18 mouse cellular contexts compared by ENCODE assay signal in genomic region chr1:74809007-74809406, GRCm38 (mm10). TPM values are rescaled to one million over a fixed set of nuclear protein-coding genes. Genes with fewer than 3 reads are reported as not detected.
DNase-seq lines count a peak whose midpoint lies in the region; ATAC-seq and TF ChIP-seq lines count a peak whose summit lies in the region.
"Had no signal": no experiment of that assay in that cellular context is flagged by ENCODE, and none has a peak within 500 bp of the region (broad histone marks: within the 10 kb centered on the region; RNA-seq: fewer than 3 reads in every experiment).

No protein-coding gene starts in this region.

- H3K9ac ChIP-seq in forebrain, embryonic 12.5 days, result no peak overlapping the region
- H3K9ac ChIP-seq: heart, embryonic 12.5 days; kidney, embryonic 15.5 days had no signal

- H3K9me3 ChIP-seq in forebrain, embryonic 12.5 days, result no peaks in the 10 kb centered on the region
- H3K9me3 ChIP-seq: heart, embryonic 12.5 days; kidney, embryonic 15.5 days had no signal

- no peak overlapping the region for H3K27ac ChIP-seq in left cerebral cortex, adult 2 months
- no peak overlapping the region for H3K27ac ChIP-seq in forebrain, embryonic 12.5 days
- H3K27ac ChIP-seq: hindbrain, embryonic 14.5 days; kidney, embryonic 15.5 days had no signal

- H3K36me3 ChIP-seq in forebrain, embryonic 12.5 days (replicated peaks), result no peaks in the 10 kb centered on the region
- H3K36me3 ChIP-seq: heart, embryonic 12.5 days; kidney, embryonic 15.5 days had no signal

- H3K4me3 ChIP-seq in left cerebral cortex, adult 2 months, result no peak overlapping the region
- no peak overlapping the region for H3K4me3 ChIP-seq in forebrain, embryonic 12.5 days (replicated peaks)

- intact Hi-C loops in left cerebral cortex, adult 2 months (cut with DNase I), result no loop called here
- intact Hi-C loops in left cerebral cortex, postnatal 36 days (cut with DNase I), result loop anchor here (2.0 kb wide), 1 partner anchor 20 kb away; no protein-coding TSS in a partner anchor

- H3K27me3 ChIP-seq in forebrain, embryonic 12.5 days, result peaks cover 88% of the 10 kb centered on the region

- H3K4me2 ChIP-seq in forebrain, embryonic 12.5 days, result no peak overlapping the region

- no peak for ATAC-seq in forebrain, embryonic 12.5 days (ENCODE audit: low FRiP score)
- ATAC-seq in frontal cortex, adult (ENCODE audit: low TSS enrichment), result no peak

- WGBS in forebrain, embryonic 12.5 days, result 61% methylated on average over 10 of the region's 10 CpGs

- H3K4me1 ChIP-seq in forebrain, embryonic 12.5 days, result peaks cover 39% of the 10 kb centered on the region

- TF ChIP-seq CTCF in left cerebral cortex, adult 2 months (IDR thresholded peaks at IDR 0.05), result peak; percentile 37

- DNase-seq in cerebellum, postnatal 10 days, result peak; percentile 42 to 53
- DNase-seq in cerebellum, postnatal 25 days, result no peak
- DNase-seq in left cerebral cortex, adult 2 months (ENCODE audit: extremely low spot score in 1 of 2, low spot score in 2 of 2), result peak in 1 of 2 experiments; percentile 13
- DNase-seq in left cerebral cortex, postnatal 36 days (ENCODE audit: low spot score in 2 of 2), result no peak
- peak; percentile 80 for DNase-seq in ES-CJ7 (ENCODE audit: low read depth, low spot score)
- peak; percentile 37 for DNase-seq in induced T-regulatory cell, adult 2 months (ENCODE audit: low read depth)
- DNase-seq: adrenal gland, postnatal 10 days; B cell, adult 2 months; cerebellum, adult 11-12 months; left cerebral cortex, postnatal 4 days; thymus, postnatal 14 days had no signal

RNA-seq across cellular contexts. Expression of gene Wnt10a, which starts 17.7 kb away (rescaled TPM):
- total RNA-seq in left cerebral cortex, adult 2 months (2021), result 10 to 100 TPM; 15.0 to 18.2 TPM
- total RNA-seq in left cerebral cortex, postnatal 36 days (2021), result 10 to 100 TPM in 1 of 2 experiments, 1 to 10 TPM in 1; 8.5 to 12.7 TPM
- 1.00 and 2.0 TPM in 2 replicates for polyA plus RNA-seq in forebrain, embryonic 12.5 days (2016; fragmentation: Nextera tagmentation; extraction: Ambion mirVana)
- polyA plus RNA-seq: liver, embryonic 16.5 days had no signal

RNA-seq across cellular contexts. Expression of gene Wnt6, which starts 37.3 kb away (rescaled TPM):
- total RNA-seq in left cerebral cortex, adult 2 months (2021), result 1 to 10 TPM; 2.1 to 4.7 TPM
- total RNA-seq in left cerebral cortex, postnatal 36 days (2021), result 1 to 10 TPM; 1.4 to 4.0 TPM
- polyA plus RNA-seq in forebrain, embryonic 12.5 days (2016; fragmentation: Nextera tagmentation; extraction: Ambion mirVana), result 3.3 and 4.5 TPM in 2 replicates

RNA-seq across cellular contexts. Expression of gene Cdk5r2, which starts 45.7 kb away (rescaled TPM):
- 100 to 1,000 TPM; 365 to 389 TPM for total RNA-seq in left cerebral cortex, adult 2 months (2021)
- 100 to 1,000 TPM; 384 to 481 TPM for total RNA-seq in left cerebral cortex, postnatal 36 days (2021)
- polyA plus RNA-seq in forebrain, embryonic 12.5 days (2016; fragmentation: Nextera tagmentation; extraction: Ambion mirVana), result 2.0 TPM in 2 replicates
- polyA plus RNA-seq: heart, embryonic 12.5 days; liver, embryonic 16.5 days had no signal

RNA-seq across cellular contexts. Expression of gene Prkag3, which starts 60.0 kb away (rescaled TPM):
- total RNA-seq in left cerebral cortex, adult 2 months (2021), result not detected
- total RNA-seq in left cerebral cortex, postnatal 36 days (2021), result under 1 TPM in 1 of 2 experiments, not detected in 1; 0.14 TPM
- not detected in 2 replicates for polyA plus RNA-seq in forebrain, embryonic 12.5 days (2016; fragmentation: Nextera tagmentation; extraction: Ambion mirVana)
- total RNA-seq: layer of hippocampus, postnatal 10 days; left cerebral cortex, postnatal 4 days had no signal
- polyA plus RNA-seq: hindbrain, embryonic 14.5 days had no signal

Comparison
In these comparisons a context has a peak if more than half of its experiments do, and no peak if none do; other contexts are left out.
1. DNase-seq: peak in cerebellum, postnatal 10 days (2 of 2), ES-CJ7 (single experiment) and induced T-regulatory cell, adult 2 months (single experiment); none in cerebellum, postnatal 25 days (0 of 2) and left cerebral cortex, postnatal 36 days (0 of 2).